Comparison of ENCODE assay signal across 7 mouse cellular contexts in genomic region chr10:80398719-80399190, GRCm38 (mm10). TPM values are rescaled to one million over a fixed set of nuclear protein-coding genes. Genes with fewer than 3 reads are reported as not detected.
DNase-seq lines count a peak whose midpoint lies in the region; ATAC-seq lines count a peak whose summit lies in the region.

No protein-coding gene starts in this region.

- H3K4me2 ChIP-seq in intestine, embryonic 15.5 days (replicated peaks) = peak overlapping the region; percentile 85

- H3K9me3 ChIP-seq in intestine, embryonic 15.5 days = no peaks in the 10 kb centered on the region
- no peaks in the 10 kb centered on the region for H3K9me3 ChIP-seq in midbrain, embryonic 10.5 days (replicated peaks)

- no peaks in the 10 kb centered on the region for H3K27me3 ChIP-seq in intestine, embryonic 15.5 days (replicated peaks)
- H3K27me3 ChIP-seq in midbrain, embryonic 10.5 days (ENCODE audit: low read depth, poor library complexity, severe bottlenecking) = no peaks in the 10 kb centered on the region

- peak; percentile 86 for ATAC-seq in intestine, embryonic 15.5 days

- peaks cover 41% of the 10 kb centered on the region for H3K36me3 ChIP-seq in intestine, embryonic 15.5 days
- peaks cover 66% of the 10 kb centered on the region for H3K36me3 ChIP-seq in midbrain, embryonic 10.5 days

- H3K4me3 ChIP-seq in intestine, embryonic 15.5 days (replicated peaks) = peak overlapping the region; percentile 74
- peak overlapping the region; percentile 85 for H3K4me3 ChIP-seq in midbrain, embryonic 10.5 days

- H3K9ac ChIP-seq in intestine, embryonic 15.5 days = peak overlapping the region; percentile 93

- H3K27ac ChIP-seq in intestine, embryonic 15.5 days = peak overlapping the region; percentile 99
- peak overlapping the region; percentile 100 for H3K27ac ChIP-seq in midbrain, embryonic 10.5 days (replicated peaks)

- intact Hi-C loops in left cerebral cortex, postnatal 25 days (cut with DNase I) = no loop called here

- WGBS in intestine, embryonic 15.5 days = under 1% methylated on average over 59 of the region's 59 CpGs
- WGBS in midbrain, embryonic 10.5 days = under 1% methylated on average over 59 of the region's 59 CpGs

- peak; percentile 99 for DNase-seq in adrenal gland, adult (ENCODE audit: inconsistent age in 2 of 2, low spot score in 1 of 2)
- peak; percentile 99 for DNase-seq in embryo, embryonic 10.5 days (ENCODE audit: low spot score)
- DNase-seq in gastrocnemius, postnatal 25 days = peak; percentile 99
- DNase-seq in left cerebral cortex, postnatal 25 days (ENCODE audit: low spot score in 2 of 2) = peak; percentile 97 to 99
- peak; percentile 100 for DNase-seq in midbrain, embryonic 10.5 days (ENCODE audit: low spot score)
- peak; percentile 97 for DNase-seq in right cerebral cortex, postnatal 4 days

- H3K4me1 ChIP-seq in intestine, embryonic 15.5 days (replicated peaks) = peaks cover 24% of the 10 kb centered on the region
- H3K4me1 ChIP-seq in midbrain, embryonic 10.5 days = peaks cover 33% of the 10 kb centered on the region

RNA-seq across cellular contexts. Expression of gene Mbd3, which starts 0.6 kb away (rescaled TPM):
- 10 to 100 TPM; 78.7 to 93.6 TPM for total RNA-seq in gastrocnemius, postnatal 25 days (2021)
- 180 and 201 TPM in 2 replicates for polyA plus RNA-seq in intestine, embryonic 15.5 days (2015; fragmentation: Nextera tagmentation; extraction: Ambion mirVana)
- 100 to 1,000 TPM; 134 to 138 TPM for total RNA-seq in left cerebral cortex, postnatal 25 days (2021)
- polyA plus RNA-seq in midbrain, embryonic 10.5 days (2016; fragmentation: Nextera tagmentation; extraction: Ambion mirVana) = 338 and 351 TPM in 2 replicates

RNA-seq across cellular contexts. Expression of gene Uqcr11, which starts 7.9 kb away (rescaled TPM):
- total RNA-seq in gastrocnemius, postnatal 25 days (2021) = 100 to 1,000 TPM; 913 to 952 TPM
- 890 and 1,161 TPM in 2 replicates for polyA plus RNA-seq in intestine, embryonic 15.5 days (2015; fragmentation: Nextera tagmentation; extraction: Ambion mirVana)
- total RNA-seq in left cerebral cortex, postnatal 25 days (2021) = 100 to 1,000 TPM; 482 to 488 TPM
- 610 and 635 TPM in 2 replicates for polyA plus RNA-seq in midbrain, embryonic 10.5 days (2016; fragmentation: Nextera tagmentation; extraction: Ambion mirVana)

RNA-seq across cellular contexts. Expression of gene Mex3d, which starts 11.3 kb away (rescaled TPM):
- total RNA-seq in gastrocnemius, postnatal 25 days (2021) = 1 to 10 TPM; 3.9 to 4.3 TPM
- 5.5 and 6.9 TPM in 2 replicates for polyA plus RNA-seq in intestine, embryonic 15.5 days (2015; fragmentation: Nextera tagmentation; extraction: Ambion mirVana)
- 10 to 100 TPM; 17.7 to 22.2 TPM for total RNA-seq in left cerebral cortex, postnatal 25 days (2021)
- polyA plus RNA-seq in midbrain, embryonic 10.5 days (2016; fragmentation: Nextera tagmentation; extraction: Ambion mirVana) = 6.3 and 6.4 TPM in 2 replicates

RNA-seq across cellular contexts. Expression of gene Tcf3, which starts 34.7 kb away (rescaled TPM):
- 10 to 100 TPM; 11.1 to 13.8 TPM for total RNA-seq in gastrocnemius, postnatal 25 days (2021)
- polyA plus RNA-seq in intestine, embryonic 15.5 days (2015; fragmentation: Nextera tagmentation; extraction: Ambion mirVana) = 91.7 and 94.2 TPM in 2 replicates
- 10 to 100 TPM; 22.6 to 25.8 TPM for total RNA-seq in left cerebral cortex, postnatal 25 days (2021)
- 190 and 191 TPM in 2 replicates for polyA plus RNA-seq in midbrain, embryonic 10.5 days (2016; fragmentation: Nextera tagmentation; extraction: Ambion mirVana)

RNA-seq across cellular contexts. Expression of gene Plk5, which starts 42.5 kb away (rescaled TPM):
- under 1 TPM; 0.13 TPM for total RNA-seq in gastrocnemius, postnatal 25 days (2021)
- polyA plus RNA-seq in intestine, embryonic 15.5 days (2015; fragmentation: Nextera tagmentation; extraction: Ambion mirVana) = 0.32 and 0.63 TPM in 2 replicates
- 10 to 100 TPM; 22.6 to 24.9 TPM for total RNA-seq in left cerebral cortex, postnatal 25 days (2021)
- polyA plus RNA-seq in midbrain, embryonic 10.5 days (2016; fragmentation: Nextera tagmentation; extraction: Ambion mirVana) = 0.12 and 0.32 TPM in 2 replicates

Comparison
In these comparisons a context has a peak if more than half of its experiments do, and no peak if none do; other contexts are left out.
1. Peak in every context shown above with its lines: DNase-seq, ATAC-seq, H3K4me3 ChIP-seq and H3K27ac ChIP-seq.